Mouse (Mus musculus) right cerebral cortex, postnatal 36 days (tissue): ENCODE results near the gene Pdxk.

Source experiments
- DNase-seq, 2 experiments: peaks; one replicate each; pipeline ENCODE4 v3.0.0; 2022; ENCODE audit warnings: low spot score in 2 of 2, mixed read lengths in 1 of 2

Gene Pdxk

GRCm38 (mm10) chr10:78458348-78459111 lies 6.2 kb downstream of the Pdxk start:
- DNase-seq = no peak

DNA sequence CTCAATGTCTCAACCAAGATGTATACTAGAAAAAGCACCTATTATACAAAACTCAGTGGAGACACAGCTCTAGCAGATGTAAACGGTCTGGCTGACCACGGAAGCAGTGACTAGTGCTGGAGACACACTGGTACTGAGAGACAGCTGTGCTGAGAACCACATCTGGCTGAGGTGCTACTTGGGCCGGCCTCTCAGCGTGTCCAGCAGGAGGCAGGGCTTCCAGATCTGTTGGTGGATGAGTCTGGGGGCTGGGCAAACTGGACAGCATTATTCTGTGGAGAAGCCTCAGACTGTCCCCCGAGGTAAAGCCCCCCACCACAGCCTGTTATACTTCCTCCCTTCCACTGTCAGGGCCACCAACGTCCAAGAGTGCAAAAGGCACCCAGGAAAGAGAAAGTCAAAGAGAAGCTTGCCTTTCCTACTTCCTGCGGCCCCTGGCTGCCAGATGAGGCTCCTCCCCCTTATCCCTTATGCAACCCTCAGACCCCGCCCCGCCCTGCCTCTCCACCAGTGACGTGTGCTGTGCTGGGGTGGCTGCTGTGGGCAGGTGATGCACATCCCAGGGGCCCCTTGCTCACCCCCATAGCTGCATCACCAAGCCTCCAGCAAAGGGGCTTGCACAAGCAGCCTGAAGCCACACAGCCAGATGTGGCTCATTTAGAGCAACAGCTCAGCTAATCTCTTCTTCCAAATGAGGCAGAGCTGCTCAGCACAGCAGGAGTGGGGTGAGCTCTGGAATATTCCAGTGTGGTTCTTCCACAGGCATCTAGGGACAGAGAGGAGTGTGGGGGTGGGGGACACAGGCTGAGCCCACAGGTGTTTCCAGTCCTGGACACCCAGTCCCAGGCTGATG lies 7.1 kb downstream of the Pdxk start:
- peak in 1 of 2 experiments; percentile 43 for DNase-seq

DNA sequence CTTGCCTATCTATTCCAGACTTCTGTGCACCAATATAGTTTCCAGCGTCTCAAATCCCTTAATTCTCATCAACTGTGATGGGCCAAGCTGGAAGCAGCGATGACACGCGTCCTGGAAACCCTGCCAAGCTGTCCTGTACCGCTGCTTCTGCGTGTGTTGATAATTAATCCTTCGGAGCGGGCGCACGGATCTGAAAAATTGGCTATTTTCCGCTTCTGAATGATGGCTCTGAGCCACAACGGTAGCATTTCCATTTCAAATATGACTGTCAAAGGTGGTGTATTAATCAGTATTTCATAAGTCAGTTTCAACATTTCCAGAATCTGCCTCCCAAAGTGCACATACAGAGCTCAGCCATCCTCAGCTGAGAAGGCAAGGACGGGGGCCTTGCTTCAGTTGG lies 8.1 kb downstream of the Pdxk start:
- no peak for DNase-seq

- DNase-seq = no peak
Observed at GRCm38 (mm10) chr10:78452641-78453040, 12.1 kb downstream of the Pdxk start.

- no peak for DNase-seq
Observed at GRCm38 (mm10) chr10:78450761-78451160, 14.0 kb downstream of the Pdxk start.

GRCm38 (mm10) chr10:78447396-78447795 lies 17.4 kb downstream of the Pdxk start:
- no peak for DNase-seq

DNA sequence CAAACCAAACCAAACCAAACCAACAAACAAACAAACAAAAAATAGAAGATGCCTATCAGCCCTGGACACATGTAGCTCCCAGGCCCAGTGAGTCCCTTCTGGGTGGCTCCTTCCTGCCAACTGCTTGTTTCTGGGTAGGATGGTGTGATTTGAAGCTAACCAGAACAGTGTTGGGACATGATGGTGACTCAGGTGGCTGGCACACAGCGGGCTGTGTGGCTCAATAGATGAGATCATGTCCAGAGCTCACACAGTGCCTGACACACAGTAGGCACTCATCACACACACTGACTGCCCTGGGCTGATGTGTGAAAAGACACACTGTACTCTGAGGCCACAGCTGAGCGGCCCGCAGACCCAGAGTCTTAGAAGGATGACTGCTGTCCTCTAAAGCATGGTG lies 18.6 kb downstream of the Pdxk start:
- DNase-seq = no peak

DNA sequence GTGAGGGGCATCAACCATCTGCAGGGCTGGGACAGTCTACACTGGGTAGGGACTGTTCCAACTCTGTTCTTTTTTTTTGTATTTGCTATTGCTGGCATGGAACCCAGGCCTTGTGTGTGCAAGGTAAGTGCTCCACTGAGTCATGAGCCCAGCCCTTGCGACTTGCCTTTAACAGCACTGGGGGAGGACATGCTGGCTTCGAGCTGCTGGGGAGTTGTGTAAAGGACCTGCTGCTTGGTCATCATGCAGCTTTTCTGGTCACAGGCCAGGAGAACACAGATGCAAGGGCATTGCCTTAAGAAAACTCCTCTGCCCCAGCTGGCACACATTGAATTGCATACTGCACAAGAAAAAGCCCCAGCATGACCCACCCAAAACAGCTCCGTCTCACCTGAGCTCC lies 22.5 kb downstream of the Pdxk start:
- DNase-seq = no peak

DNA sequence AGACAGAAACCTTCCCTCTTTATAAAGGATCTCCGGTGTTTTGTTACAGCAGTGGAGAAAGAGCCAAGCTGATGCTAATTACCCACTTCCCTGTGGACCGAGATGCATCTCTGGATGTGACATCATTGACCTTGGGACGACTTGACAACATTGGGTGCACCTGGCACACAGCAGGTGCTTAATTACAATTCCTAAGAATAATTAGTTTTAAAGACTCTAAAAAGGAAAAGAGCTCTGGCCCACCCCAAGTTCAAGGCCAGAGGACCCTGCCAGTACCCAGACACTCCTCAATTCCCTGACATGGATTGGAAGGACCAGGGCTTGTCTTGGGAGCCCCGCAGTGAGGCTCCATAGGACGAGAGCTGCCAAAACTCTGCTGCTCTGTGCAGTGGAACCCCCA lies 23.2 kb downstream of the Pdxk start:
- no peak for DNase-seq

DNA sequence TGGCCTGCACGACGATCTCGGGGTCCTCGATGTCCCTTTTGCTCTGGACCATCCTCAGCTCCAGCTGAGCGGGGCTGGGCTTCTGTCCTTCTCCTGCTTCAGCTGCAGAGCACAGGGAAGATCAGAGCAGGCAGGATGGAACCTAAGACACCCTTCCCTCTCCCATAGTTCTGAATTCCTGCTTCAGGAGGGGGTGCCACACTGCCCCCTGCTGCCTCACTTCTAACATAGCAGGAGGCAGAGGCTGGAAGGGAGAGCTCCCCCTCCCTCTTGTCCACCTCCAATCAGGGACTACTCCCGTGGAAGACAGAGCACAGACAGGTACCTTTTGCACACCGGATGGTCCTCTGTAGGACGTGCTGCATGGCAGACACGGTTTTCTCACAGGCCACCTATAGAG lies 24.0 kb downstream of the Pdxk start:
- no peak for DNase-seq

DNA sequence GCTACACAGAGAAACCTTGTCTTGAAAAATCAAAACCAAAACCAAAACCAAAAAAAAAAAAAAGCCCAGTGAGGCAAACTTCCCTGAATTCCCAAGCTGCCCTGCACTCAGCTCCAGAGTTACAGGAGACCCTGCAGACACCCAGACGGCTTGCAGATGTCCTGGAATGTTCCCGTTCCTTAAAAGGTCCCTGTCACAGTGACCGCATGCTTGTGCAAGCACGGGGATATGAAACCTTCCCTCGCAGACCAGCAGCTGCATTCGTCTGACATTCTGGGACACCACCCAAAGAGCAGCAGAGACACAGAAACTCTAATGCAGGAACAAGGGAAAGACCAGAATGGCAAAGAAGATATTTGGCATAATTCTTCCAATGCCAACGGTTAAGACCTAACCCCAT lies 24.8 kb downstream of the Pdxk start:
- DNase-seq = no peak

GRCm38 (mm10) chr10:78439550-78439949 lies 25.2 kb downstream of the Pdxk start:
- DNase-seq = no peak

DNA sequence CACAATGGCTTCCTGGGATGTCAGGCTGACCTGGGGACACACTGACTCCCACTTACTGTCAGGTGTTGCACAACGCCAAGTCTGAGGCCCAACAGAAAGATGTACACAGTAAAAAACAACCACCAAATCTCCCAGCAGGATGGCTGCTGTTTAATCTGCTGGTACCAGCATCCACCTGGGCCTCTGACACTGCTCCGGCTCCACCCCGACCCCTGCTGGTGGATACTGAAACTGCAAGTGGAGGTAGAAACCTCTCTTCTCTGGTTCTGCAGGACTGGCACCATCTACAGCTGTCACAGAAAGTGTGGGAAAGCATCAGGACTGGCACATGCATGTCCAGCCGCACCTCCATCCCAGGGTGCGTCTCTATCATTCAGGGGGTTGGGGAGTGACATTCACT lies 26.7 kb downstream of the Pdxk start:
- peak in 1 of 2 experiments; percentile 61 for DNase-seq

- DNase-seq = no peak
Observed at GRCm38 (mm10) chr10:78432853-78433252, 31.9 kb downstream of the Pdxk start.

GRCm38 (mm10) chr10:78429776-78430175 lies 35.0 kb downstream of the Pdxk start:
- no peak for DNase-seq

GRCm38 (mm10) chr10:78429180-78429579 lies 35.6 kb downstream of the Pdxk start:
- DNase-seq = no peak

DNA sequence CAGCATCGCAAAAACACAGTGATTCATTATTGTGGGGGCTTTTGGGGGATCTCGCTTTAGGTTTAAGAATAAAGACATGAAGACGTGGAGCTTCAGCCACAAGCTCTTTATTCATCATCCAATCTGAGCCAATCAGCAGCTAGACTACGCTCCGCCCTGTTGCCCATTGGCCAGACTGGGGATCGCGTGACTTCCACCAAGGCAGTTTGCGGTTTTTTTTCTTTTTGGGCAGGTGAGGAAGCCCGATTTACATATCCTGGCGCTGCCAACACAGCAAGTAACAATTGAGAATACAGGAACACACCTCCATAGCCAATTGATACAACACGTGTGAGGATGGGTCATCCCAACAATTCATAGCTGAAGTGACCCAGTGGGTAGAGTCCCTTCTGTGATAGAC lies 36.7 kb downstream of the Pdxk start:
- no peak for DNase-seq

GRCm38 (mm10) chr10:78426117-78426735 lies 38.5 kb downstream of the Pdxk start:
- DNase-seq = no peak

- peak; percentile 82 to 86 for DNase-seq
Observed at GRCm38 (mm10) chr10:78425181-78426041, 39.4 kb downstream of the Pdxk start, which contains the start of gene Cstb. Gene Cstb, plus strand, starts transcription at chr10:78425669.

- DNase-seq = no peak
Observed at GRCm38 (mm10) chr10:78422614-78423013, 42.2 kb downstream of the Pdxk start.

DNA sequence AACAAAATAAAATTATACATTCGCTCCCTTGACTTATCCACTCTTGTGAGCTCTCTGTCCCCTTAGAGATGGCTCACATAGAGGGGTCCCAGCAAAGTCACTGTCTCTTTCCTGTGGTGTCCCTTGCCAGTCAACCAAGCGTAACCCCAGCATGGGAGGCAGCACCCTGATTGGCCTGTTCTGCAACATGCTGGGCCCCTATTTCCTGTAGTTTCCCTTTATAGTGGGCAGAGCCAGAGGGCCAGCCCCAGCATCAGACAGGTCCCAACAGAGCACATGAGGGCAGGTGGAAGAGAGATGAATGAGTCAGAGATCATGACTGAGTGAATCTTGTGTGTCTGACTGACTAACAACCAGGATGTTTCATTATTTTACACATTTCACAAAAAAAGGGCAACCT lies 43.8 kb downstream of the Pdxk start:
- DNase-seq = no peak

DNA sequence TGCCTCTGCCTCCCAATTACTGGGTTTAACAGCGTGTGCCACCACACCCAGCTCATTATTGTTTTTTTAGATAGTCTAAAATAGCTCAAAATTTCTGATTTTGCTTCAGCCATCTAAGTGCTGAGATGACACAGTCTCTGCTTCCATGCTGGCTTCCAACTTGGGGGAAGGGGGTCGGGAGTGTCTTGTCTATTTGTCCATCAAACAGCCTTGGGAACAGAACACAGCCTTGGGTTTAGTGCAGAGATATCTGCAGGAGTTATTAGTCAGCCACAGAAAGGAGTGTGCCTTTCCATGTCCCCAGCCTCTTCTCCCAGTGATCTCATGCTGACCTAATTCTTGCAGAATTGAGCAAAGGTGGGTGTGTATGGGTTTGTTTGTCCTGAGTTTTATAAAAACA lies 46.0 kb downstream of the Pdxk start:
- DNase-seq = no peak
